ENCODE assay signal across 24 mouse cellular contexts in the genomic region with DNA sequence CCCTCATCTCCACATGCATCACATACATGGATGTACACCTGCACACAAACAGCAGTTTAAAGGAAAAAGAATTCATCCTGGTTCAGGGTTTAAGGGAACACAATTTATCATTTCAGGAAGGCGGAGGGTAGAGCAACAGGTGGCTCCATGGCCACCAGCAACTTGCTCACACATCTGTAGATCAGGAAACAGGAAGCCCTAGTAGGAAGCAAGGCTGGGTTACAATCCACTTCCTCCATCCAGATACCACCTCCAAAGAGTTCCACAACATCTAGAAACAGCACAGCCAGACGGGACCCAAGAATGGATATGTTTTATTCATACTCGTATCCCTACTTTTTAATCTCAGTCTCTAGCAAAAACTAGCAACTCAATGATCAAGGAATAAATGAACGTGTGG.
"Had no signal": no experiment of that assay in that cellular context is flagged by ENCODE, and none has a peak within 500 bp of the region (broad histone marks: within the 10 kb centered on the region; RNA-seq: fewer than 3 reads in every experiment).

No protein-coding gene starts in this region.

- DNase-seq: kidney, adult 2 months; kidney, postnatal 25 days; liver; lung, adult 18-20 months; lung, postnatal 10 days; lung, postnatal 4 days; right cerebral cortex, adult 18-20 months; right cerebral cortex, postnatal 14 days; right cerebral cortex, postnatal 4 days; thymus, adult 2 months; thymus, postnatal 25 days had no signal

- H3K4me3 ChIP-seq: layer of hippocampus, adult 2 months; limb, embryonic 10.5 days; limb, embryonic 13.5 days; liver, embryonic 12.5 days; liver, embryonic 15.5 days; lung, embryonic 15.5 days; megakaryocyte, embryonic 14.5 days; midbrain, embryonic 10.5 days; midbrain, embryonic 13.5 days; myocyte had no signal

- H3K4me1 ChIP-seq: liver, embryonic 12.5 days; liver, embryonic 15.5 days; megakaryocyte, embryonic 14.5 days had no signal

- H3K27ac ChIP-seq: kidney, postnatal 0 days; layer of hippocampus, adult 2 months; limb, embryonic 10.5 days; limb, embryonic 13.5 days; liver, embryonic 12.5 days; liver, embryonic 15.5 days; lung, embryonic 15.5 days; midbrain, embryonic 10.5 days; midbrain, embryonic 13.5 days; stomach, postnatal 0 days had no signal

- ATAC-seq: liver, embryonic 12.5 days; midbrain, embryonic 13.5 days; midbrain, embryonic 16.5 days had no signal

- H3K4me2 ChIP-seq: limb, embryonic 13.5 days; liver, embryonic 12.5 days; liver, embryonic 15.5 days; lung, embryonic 15.5 days; midbrain, embryonic 13.5 days had no signal

- H3K36me3 ChIP-seq: liver, embryonic 12.5 days; liver, embryonic 15.5 days; lung, embryonic 15.5 days; midbrain, embryonic 13.5 days had no signal

- H3K27me3 ChIP-seq: limb, embryonic 13.5 days; liver, embryonic 12.5 days; liver, embryonic 15.5 days; lung, embryonic 15.5 days; megakaryocyte, embryonic 14.5 days; midbrain, embryonic 13.5 days had no signal

- H3K9ac ChIP-seq: limb, embryonic 13.5 days; liver, embryonic 12.5 days; liver, embryonic 15.5 days; lung, embryonic 15.5 days; midbrain, embryonic 13.5 days had no signal

- H3K9me3 ChIP-seq: limb, embryonic 10.5 days; limb, embryonic 13.5 days; liver, embryonic 12.5 days; liver, embryonic 15.5 days; lung, embryonic 15.5 days had no signal
